Mouse (Mus musculus) C2C12 (cell line): ENCODE measurements at regions not wholly inside any gene's neighbourhood (a gene's known extent, or its start where the extent isn't known, plus 50 kb on each side); places are given as distances from the start of the nearest gene placed in this dataset.

Experiments
- CTCF ChIP-seq: IDR thresholded peaks from one replicate; pipeline ENCODE4 v1.5.1; 2011; ENCODE audit not compliant: control insufficient read depth, insufficient read depth, insufficient read length
- FOSL1 ChIP-seq: IDR thresholded peaks from one replicate; pipeline ENCODE4 v1.8.0; 2011; ENCODE audit warnings: mild to moderate bottlenecking, low read length; ENCODE audit not compliant: poor library complexity, insufficient read depth, severe bottlenecking
- MAX ChIP-seq: IDR thresholded peaks from one replicate; pipeline ENCODE4 v1.6.1; 2011; ENCODE audit warnings: mild to moderate bottlenecking, control low read depth
- MYOG ChIP-seq: IDR thresholded peaks from one replicate; pipeline ENCODE4 v1.6.1; 2011; ENCODE audit not compliant: control insufficient read depth, insufficient read length; ENCODE audit errors: extremely low read depth
- USF1 ChIP-seq: IDR thresholded peaks from one replicate; pipeline ENCODE4 v1.6.1; 2011; ENCODE audit warnings: low read depth, mild to moderate bottlenecking, control low read depth, moderate library complexity

- no peak for TF ChIP-seq USF1
- TF ChIP-seq CTCF: no peak
- no peak for TF ChIP-seq MAX
- TF ChIP-seq MYOG: no peak
- TF ChIP-seq FOSL1: no peak
Observed at GRCm38 (mm10) chr15:41333165-41333564, 1199.0 kb downstream of the 9330182O14Rik start.
